Mouse (Mus musculus) lung, postnatal 4 days (tissue): ENCODE results near the gene Selp.

Experiments used
- DNase-seq, 2 experiments: peaks; one replicate each; pipeline ENCODE4 v3.0.0; 2021

Selp gene

DNA sequence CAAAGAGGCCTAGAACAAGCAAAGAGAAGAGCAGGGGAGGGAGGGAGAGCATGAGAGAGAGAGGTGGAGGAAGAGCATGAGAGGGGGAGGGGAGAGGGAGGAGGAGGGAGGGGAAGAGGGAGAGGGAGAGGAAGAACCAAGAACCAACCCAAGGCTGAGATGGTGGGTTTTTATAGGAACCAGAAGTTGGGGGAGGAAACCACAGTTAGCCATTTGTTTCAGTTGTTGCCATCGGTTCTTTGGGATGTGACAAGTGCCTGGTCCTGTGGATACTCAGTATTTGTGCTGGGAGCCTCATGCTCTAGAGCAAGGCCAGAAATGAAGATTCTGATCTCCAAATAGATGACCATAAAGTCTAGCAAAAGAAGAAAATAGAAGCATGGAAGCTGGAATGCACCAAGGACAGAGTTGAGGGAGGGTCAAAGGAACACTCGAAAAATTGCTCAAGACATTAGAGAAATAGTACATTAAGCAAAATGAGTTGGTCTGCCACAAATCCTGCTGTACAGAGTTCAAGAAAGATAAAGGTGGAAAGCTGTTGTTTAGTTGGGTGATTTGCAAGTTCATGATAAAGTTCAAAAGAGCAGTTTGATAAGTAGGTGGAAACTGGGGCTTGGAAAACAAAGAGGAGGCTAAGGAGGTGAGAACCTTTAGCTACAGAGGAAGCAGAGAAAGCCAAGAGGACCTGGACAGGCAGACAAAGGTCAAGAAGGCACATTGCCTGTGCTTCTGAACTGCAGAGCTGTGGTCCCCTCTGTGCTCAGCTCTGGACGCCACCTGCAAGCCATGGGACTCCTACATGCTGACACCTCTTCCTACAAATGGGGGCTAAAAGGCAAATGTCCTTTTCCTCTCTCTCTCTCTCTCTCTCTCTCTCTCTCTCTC is 5.1 kb downstream of the Selp start:
- DNase-seq: no peak

DNA sequence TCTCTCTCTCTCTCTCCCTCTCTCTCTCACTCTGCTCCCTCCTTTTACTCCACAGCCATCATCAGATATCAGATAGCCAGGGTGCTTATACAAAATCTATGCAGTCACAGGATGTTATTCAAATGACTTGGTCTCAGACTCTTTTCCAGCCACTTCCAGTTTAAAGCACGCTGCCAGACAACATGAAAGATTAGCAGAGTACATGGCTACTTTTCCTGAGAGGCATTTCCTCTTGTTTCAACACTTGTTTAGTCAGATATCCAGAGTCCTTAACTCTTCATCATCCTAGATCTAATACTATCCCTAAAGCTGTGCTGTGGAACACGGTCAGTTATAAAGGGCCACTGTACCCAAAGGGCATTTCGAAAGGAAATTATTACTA is 5.7 kb downstream of the Selp start:
- DNase-seq: no peak

DNA sequence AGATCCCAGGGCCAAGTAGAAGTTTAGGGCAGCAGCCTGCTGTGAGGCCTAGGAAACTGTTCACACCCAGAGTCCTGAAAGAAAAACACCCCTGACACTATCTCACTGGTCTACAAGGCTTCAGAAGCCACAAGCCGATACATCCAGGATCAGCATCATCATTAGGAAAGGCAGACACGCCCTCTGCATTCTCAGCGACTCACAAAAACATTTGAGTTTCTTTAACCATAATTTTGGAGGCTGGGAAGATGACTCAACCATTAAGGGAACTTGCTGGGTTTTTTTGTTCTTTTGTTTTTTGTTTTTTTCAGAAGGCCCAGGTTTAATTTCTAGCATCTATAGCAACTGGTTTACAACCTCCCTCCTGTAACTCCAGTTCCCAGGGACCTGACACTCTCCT is 8.8 kb downstream of the Selp start:
- no peak for DNase-seq

DNA sequence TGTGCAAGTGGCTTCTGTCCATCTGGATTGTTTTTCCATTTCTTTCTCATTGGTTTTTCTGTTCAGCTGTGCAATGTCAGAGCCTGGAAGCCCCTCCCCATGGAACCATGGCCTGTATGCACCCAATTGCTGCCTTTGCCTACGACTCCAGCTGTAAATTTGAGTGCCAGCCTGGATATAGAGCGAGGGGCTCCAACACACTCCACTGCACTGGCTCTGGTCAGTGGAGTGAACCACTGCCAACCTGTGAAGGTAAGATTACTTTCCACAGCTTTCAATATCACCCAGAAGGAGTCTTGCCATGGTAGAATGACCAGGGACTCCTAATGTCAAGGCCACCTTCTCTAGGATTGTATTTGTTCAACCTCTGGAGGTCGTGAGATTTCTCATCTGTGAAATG is 14.9 kb downstream of the Selp start:
- no peak for DNase-seq

DNA sequence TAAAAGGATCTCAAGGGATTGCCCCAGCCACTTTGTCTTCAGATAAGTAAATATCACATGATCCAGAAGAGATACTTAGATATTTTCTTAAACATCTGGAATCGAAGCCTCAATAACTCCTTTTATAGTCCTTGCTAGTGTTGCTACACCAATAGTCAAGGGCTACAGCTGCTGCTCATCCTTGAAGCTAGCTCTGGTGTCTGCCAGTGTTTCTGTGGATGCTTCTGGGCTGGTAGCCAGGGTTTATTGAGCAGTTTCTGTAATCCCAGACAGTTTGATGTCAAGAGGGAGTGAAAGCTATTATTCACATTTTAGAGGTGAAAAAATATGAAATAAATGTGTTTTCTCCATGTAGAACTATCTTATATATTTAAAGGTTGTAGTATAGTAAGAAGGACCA is 17.5 kb downstream of the Selp start:
- DNase-seq: no peak

DNA sequence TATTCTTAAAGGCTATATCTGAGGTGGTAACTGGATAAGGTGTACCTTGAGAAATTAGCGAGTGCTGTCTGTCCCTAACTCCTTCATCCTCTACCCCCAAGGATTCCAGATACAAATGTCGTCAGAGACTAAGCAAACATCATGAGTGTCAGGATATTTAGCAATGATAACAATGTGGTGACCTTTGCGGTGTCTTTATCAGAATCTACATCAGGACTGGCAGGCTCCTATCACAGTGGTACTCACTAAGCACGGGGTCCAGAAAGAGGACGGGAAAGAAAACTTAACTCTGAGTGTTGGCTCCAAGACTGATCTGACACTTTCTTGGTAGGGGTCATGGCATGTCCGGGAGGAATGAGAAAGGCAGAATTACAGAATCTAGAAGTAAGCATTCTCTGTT is 19.0 kb downstream of the Selp start:
- DNase-seq: no peak

DNA sequence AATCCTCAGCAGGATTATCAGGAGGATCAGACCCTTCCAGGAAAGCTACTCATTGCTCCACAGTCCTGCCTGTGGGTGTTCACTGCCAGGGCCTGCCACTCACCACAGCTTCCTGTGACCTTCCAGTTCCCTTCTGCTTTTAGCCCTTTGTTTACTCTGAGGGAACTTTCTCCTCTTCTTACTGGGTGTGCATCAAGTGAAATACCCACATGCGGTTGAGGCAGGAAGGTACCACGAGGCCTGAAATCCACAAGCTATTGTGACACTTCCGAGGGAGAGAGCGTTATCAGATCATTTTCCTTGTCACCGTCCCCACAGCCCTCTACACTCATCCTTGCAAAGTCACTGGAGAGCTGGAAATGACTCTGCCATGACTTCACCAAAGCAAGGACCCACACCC is 20.3 kb downstream of the Selp start:
- DNase-seq: peak; percentile 48 to 62

DNA sequence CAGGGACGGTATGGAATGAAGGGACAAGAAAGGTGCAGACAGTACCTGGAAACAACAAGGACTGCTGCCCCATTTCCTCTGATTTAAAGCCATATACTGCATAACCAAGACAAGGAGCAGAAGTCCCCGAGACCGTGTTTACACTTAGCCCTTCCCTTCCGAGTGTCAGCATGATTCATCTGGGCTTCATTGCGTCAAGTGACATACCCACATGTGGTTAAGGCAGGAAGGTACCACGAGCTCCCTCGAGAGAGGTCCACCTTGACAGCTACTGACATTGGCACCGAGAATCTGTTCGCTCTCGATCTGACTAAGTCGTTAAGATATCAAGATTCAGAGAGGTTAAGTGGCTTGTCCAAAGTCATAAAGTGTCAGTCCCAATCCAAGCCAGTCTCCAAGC is 20.9 kb downstream of the Selp start:
- peak; percentile 29 to 31 for DNase-seq

DNA sequence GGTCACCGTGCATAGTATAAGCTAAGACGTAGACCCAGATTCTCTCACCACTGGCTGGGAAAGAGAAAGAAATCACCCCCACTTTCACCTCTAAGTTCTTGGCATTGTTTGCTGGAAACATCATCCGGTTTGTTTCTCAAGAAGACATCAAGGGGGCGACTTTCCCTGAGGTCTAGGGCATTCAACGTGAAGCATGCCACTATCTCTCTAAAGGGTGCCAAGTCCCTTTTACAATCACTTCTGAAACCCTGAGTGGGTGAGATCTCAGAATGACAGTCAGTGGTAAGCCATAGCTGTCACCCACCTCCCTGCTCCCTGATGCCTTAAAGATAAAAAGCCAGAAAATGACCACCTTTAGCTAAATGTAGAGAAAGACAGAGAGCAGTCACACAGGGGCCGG is 21.6 kb downstream of the Selp start:
- no peak for DNase-seq

DNA sequence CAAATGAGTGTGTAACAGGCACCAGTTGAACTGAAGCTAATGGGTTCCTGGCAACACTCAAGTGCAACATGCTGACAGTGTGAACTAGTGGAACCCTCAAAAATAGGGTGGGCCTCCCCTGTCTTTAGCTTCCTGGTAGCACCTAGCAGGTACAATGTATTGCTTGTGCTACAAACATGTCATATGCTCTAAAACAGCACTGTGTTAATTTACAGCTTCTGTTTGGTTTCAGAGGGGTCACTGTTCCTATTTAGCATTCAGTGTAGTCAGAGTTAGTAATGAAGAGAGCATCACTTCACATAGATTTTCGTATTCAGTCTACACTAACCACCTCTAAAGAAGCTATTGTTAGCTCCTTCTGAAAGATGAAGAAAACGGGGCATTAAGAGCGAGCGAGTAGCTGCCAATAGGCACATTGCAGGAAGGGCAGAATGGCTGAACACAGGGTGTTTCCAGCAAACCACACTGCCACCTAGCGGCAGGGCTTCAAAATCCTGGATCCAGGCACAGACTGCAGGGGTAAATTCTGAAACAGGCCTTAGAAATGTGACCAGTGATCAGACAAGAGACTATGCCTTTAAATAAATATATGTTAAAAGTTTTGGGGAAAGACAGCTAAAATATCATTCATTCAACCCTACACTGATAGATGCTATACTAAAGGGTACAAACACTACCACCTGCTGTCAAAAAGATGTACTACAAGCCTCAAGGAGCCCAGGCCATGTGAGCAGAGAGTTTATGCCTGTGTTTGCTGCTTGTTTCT is 23.5 kb downstream of the Selp start:
- peak; percentile 69 to 85 for DNase-seq

DNA sequence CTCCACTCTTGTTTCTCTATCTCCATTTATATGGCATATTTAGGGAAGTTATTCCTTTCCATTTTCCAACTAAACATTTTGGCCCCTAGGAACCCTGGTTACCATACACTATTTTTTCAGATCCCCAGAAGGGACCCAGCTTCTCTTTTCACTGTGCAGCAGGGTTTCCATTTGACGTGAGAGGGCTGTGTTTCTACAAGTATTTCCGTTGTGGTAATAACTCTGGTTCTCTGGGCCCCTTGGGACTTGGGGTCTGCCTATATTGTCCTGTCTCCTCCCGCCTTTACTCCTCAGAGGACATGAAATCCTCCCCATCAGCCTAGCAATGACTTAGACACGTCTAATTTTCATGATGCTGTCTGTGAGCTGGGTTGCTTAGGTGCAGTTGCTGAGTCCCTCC is 24.4 kb downstream of the Selp start:
- DNase-seq: no peak

DNA sequence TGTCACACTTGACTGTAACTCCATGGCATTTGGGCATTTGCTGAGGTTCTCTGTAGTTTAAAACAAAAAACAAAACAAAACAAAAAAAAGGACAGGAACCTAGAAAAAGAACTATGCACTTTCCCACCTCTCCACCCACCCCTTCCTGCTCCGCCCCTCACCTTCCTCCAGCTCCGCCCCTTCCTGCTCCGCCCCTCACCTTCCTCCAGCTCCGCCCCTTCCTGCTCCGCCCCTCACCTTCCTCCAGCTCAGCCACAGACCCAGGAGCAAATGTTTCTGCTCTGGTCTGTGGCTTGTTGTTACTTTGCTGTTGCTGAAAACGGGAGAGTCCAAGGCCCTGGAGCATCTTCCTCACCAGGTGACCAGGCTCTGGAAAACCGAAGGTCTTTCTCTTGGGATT is 34.0 kb downstream of the Selp start:
- no peak for DNase-seq

DNA sequence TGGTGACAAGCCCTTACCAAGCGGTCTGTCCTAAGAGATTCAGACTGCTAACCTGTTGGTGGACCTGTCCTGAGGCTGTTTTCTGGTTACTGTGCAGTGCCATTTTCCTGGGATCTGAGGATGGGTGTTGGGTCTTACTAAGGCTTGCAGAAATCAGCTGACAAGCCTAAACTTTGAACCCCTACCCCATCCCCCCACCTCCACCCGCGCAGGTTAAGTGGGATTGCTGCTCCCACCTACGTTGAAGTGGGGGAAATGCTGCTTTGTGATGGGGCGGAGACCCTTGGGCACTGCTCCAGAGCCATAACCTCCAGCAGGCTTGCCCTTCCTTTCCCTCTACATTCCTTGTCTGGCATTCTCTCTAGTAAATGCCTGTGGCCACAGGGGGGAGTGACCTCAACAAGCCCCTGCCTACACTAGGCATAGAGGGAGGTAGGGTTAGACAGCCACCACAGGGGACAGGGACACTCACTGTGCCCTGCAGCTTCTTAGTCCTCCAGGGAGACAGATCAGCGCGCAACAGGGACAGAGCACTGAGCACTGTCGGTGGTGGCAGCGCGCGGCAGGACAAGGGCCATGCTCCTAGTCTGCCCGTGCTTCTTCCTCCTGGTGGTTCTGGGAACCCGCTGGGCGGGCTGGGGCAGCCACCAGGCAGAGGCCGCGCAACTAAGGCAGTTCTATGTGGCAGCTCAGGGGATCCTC is 36.5 kb downstream of the Selp start, which contains the start of gene F5:
F5 (plus strand) TSS at position 452 of the 702 bp plus-strand sequence.
- no peak for DNase-seq

DNA sequence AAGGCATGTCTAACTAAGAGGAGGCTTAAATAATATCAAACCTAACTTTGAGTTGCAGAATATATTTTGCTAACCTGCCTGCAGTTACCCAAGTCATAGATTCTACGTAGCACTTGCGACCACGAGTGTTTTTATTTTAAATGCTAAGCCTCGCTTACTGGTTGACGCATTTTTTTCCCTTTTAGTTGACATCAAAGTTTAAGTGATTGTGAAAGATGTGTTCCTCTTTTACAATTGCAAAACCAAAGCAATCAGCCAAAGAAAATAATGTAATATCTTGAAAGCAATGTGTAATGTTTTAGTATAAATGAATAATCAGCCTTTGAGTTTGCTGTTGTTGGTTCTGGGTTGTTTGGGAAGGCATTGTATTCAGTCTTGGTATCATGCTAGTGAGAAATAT is 37.8 kb downstream of the Selp start:
- no peak for DNase-seq

DNA sequence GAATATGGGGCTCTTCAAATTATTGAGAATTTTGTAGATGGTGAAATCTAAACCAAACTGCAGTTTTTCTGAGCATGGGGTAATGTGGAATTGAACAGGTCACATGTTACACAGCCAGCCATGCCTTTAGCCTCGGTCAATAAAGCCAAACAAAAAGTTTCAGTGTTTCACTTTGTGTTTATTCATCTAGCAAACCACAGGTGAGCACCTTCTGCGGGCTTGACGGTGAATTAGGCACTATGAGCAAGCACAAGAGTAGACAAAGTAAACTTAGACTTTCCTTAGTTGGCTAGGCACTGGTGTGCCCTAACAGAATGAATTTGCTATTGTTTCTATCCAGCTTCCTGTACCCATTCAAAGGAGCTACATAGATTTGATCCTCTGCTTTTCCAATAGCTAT is 39.9 kb downstream of the Selp start:
- DNase-seq: no peak

DNA sequence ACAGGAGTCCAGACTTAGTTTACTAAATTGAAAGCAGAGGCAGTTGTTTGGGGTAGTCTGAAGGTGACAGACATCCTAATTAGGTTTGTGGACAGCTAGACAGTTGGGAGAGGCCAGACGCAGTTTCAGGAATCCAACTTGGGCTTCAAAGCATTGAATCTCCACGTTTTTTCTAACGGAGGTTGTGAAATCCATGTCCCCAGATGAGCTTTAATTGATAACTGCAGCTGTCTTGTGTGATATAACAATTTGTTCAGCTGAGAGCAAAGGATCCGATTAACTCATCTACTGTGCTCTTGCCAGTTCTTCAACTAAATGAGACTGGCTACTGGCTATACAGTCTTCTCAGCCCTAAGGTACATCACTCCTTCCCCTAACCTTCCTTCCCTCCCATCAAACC is 43.5 kb downstream of the Selp start:
- DNase-seq: no peak

DNA sequence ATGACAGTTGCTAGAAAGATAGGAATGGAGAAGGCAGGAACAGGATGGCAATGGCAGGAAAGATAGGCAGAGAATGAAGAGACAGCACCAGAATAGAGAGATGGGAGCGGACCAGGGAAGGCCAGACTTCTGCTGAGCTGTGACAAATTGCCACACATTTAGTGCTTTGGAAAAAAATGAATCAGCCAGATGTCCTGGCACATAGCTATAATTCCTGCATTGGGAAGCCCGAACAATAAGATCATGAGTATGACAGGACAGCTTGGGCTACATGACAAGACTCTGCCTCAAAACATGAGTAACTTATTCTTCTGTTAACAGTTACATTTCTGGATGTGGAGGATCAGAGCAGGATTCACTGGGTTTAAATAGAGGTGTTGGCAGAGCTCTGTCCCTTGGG is 44.7 kb downstream of the Selp start:
- no peak for DNase-seq

DNA sequence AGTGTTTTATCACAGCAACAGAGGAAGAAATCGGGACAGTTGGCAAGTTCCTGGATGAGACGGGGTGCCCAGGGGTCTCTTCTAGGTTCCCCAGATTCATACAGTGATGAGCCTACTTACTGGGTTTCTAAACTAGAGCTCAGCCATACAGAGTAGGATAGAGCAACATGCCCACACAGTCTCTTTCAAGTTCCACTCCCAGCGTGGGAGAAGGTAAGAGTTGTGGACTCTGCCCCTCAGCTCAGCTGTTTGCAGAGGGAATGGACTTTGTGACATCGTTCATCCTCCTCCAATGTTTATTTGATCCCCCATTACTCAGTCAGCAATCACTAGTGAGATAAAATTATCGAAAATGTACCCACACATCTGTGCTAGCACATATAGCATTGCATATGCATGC is 47.7 kb downstream of the Selp start:
- no peak for DNase-seq

DNA sequence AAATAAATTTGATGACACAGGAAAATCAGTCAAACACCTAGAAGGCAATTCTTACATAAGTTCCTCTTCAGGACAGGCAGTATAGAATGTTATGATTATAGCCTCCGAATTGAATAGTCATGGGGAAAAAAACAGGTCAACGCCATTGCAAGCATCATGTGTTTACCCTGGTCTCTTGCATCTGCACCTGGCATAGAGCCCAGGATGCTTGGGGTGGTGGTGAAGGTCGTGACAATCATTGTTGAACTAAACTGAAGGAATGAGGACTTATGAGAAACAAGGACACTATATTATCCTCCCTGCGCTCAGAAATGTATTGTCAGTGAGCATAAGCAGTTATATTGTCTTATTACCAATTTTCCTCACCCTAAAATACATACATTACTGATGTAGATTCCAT is 53.8 kb downstream of the Selp start:
- DNase-seq: no peak

DNA sequence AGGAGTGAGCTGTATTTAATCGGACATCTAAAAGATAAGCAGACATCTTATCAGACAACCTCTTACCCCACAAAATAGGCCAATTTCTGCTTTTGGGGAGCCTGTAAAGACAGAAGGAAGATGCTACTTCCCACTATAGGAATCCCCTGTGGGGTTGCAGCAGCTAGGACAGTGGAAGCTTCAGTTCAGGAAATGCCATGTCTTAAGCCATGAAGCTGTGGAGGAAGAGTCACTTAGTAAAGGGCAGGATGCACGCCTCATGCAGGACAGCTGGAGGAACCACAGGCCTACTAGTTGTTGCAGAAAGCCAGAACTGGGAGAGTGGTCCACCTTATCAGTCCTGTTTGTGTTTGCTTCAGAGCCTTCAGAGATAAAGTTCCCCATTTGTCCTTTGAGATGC is 55.4 kb downstream of the Selp start:
- no peak for DNase-seq

DNA sequence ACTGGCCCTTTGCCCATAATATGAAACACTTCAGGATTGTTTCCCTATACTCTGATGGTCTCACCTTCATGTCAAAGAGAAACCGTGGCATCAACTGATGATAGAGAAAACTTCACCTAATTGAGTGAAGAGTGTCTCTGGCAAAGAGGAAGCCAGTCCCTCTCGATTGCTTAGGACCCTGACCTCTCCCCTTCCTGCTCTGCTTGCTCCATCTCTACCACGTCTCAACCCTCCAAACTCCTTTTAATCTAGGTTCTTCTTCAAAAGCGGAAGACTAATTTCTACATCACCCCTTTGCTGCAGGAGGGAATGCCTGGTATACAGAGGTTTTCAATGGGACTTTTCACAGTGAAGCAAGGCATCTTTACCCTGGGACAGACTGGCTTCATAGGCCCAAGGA is 58.1 kb downstream of the Selp start:
- no peak for DNase-seq

DNA sequence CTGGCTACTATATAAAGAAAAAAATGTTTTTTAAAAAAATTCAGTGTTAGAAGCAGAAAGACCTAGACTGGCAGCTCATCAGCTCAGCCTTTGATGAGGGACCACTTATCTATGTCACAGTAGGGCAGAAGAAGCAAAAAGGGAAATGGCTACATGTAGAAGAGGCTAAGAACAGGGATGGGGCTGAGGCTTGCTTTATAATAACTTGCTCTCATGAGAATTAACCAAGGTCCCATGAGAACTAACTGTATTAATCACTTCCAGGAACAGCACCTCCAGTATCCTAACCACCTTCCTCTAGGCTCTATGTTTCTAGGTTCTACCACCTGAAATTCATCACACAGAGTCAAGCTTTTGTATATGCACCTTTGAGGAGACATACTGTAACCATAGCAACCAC is 61.8 kb downstream of the Selp start:
- no peak for DNase-seq

DNA sequence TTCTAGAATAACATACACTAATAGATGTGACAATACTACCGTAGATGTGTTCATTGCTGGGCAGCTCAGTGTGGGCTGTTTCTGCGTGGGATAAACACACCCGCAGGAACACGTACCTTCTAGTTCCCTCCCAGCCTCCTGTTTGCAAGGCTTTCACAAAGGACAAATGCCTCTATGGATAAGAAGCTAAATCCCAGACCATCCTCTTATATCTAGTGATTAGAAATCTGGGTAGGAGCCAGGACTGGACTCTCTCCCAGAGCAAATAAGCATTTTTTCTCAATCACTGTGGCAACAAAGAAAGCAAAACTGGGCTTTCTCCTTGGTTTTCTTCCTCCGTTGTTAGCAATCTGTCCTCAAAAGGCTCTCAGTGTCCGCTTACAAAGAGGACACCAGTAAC is 63.4 kb downstream of the Selp start:
- DNase-seq: no peak
